Mouse (Mus musculus): Measurements from ENCODE around the gene Apbb2.

DNA sequence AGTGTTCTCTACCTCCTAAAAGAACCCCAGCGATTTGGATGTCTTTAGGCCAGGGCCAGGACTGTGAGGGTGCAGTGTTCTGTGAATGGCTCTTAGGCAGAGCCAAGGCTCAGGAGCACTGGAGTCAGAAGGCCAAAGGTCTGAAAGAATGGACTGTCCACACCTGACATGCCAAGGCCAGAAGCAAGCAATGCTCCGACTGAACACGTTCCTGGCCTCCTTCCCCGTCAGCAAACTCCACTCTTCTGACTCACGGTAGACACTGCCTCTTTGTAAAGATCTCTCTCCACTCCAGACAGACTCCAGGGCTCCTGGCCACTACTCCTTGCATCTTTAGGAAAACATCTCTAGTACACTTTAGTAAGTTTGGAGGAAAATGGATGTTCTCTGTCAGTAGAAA, 163.3 kb downstream of the Apbb2 start:
- TF ChIP-seq CTCF (IDR thresholded peaks at IDR 0.05): no peak
- TF ChIP-seq EP300 (IDR thresholded peaks at IDR 0.05): no peak

Measured in lung, postnatal 0 days (tissue).